Mouse (Mus musculus): ENCODE data around the gene Cdk17.

GRCm38 (mm10) chr10:93121262-93121860, 39.3 kb upstream of the Cdk17 start:
- no peak for TF ChIP-seq POLR2A (IDR thresholded peaks at IDR 0.05; ENCODE audit: low read depth, low read length)
- no peak for TF ChIP-seq CTCF (IDR thresholded peaks at IDR 0.05; ENCODE audit: extremely low read depth, insufficient read length, insufficient replicate concordance, low read depth, low read length)

Measured in small intestine, adult 2 months (tissue).